Mouse (Mus musculus) kidney, adult 2 months (tissue): ENCODE data around the gene Bend3.

ENCODE experiments used
- CTCF ChIP-seq: fragments of 200-500 bp; conservative IDR thresholded peaks from 2 replicates; pipeline ENCODE4 v1.5.1; 2011; ENCODE audit warnings: low read depth, mild to moderate bottlenecking, control low read depth, low read length, moderate library complexity, mixed read lengths; ENCODE audit not compliant: insufficient read depth, insufficient read length
- POLR2A ChIP-seq: fragments of 200-500 bp; IDR thresholded peaks from one replicate; pipeline ENCODE4 v1.6.1; 2011; ENCODE audit warnings: low read depth, low read length, control low read depth

DNA sequence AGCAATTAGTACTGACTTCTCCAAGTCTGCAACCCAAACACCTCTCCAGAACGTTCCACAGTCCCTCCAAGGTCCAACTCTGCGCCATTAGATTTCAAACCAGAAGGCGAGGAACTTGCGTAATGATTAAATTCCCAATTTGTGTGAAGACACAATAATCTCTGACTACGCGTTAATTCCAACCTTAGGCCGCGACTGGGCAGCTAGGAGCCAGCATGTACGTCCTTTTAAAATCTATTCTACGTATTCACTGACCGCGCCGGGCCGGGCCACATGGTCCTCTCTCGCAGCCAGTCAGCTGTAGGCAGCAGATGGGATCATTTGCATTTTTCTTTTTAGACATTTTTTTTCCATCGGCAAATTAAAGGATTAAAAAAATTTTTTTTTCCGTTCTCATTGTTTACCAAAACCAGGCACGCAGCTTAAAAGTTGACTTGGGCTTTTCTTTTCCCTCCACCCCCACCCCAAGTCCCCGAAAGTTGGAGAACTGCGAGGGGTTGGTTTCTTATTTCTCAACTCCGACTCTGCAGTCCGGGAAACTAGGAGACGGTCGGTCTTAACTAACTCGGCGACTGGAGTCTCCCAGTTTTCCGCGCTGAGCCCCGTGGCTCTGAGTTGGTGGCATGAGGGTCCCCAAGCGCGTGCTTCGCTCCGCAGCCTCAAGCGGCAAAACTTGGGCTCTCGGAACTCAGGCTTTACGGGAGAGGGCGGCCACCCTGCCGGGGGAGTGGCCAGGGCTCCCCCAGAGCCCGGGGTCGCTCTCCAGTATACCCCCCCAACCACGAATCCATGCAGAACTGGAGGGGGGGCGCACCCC is 558 bp upstream of the Bend3 start:
- TF ChIP-seq CTCF, result no peak
- no peak for TF ChIP-seq POLR2A
